29 mouse cellular contexts compared by ENCODE assay signal in genomic region chr5:32998783-32999182, GRCm38 (mm10). TPM values are rescaled to one million over a fixed set of nuclear protein-coding genes. Genes with fewer than 3 reads are reported as not detected.
DNase-seq lines count a peak whose midpoint lies in the region; ATAC-seq and TF ChIP-seq lines count a peak whose summit lies in the region.
"Had no signal": no experiment of that assay in that cellular context is flagged by ENCODE, and none has a peak within 500 bp of the region (broad histone marks: within the 10 kb centered on the region; RNA-seq: fewer than 3 reads in every experiment).

No protein-coding gene starts in this region.

- whole genome bisulfite sequencing in intestine, postnatal 0 days: 43% methylated on average over 4 of the region's 4 CpGs
- WGBS in intestine, embryonic 16.5 days: 75% methylated on average over 4 of the region's 4 CpGs
- WGBS in kidney, postnatal 0 days: 81% methylated on average over 4 of the region's 4 CpGs
- 95% methylated on average over 4 of the region's 4 CpGs for WGBS in hindbrain, embryonic 16.5 days

- no peaks in the 10 kb centered on the region for H3K9me3 ChIP-seq in intestine, postnatal 0 days (ENCODE audit: control insufficient read depth)
- no peaks in the 10 kb centered on the region for H3K9me3 ChIP-seq in intestine, embryonic 16.5 days (ENCODE audit: control insufficient read depth, low read length)
- H3K9me3 ChIP-seq in kidney, postnatal 0 days (replicated peaks; ENCODE audit: low read length): no peaks in the 10 kb centered on the region
- H3K9me3 ChIP-seq in hindbrain, embryonic 16.5 days (ENCODE audit: control insufficient read depth, low read length): no peaks in the 10 kb centered on the region
- H3K9me3 ChIP-seq: embryonic facial prominence, embryonic 10.5 days; embryonic facial prominence, embryonic 15.5 days; forebrain, embryonic 13.5 days; heart, embryonic 10.5 days; heart, embryonic 15.5 days; hindbrain, embryonic 12.5 days; limb, embryonic 10.5 days; limb, embryonic 15.5 days; midbrain, embryonic 13.5 days; neural tube, embryonic 13.5 days had no signal

- no peak overlapping the region for H3K27ac ChIP-seq in intestine, postnatal 0 days (ENCODE audit: low read depth, low read length)
- H3K27ac ChIP-seq in intestine, embryonic 16.5 days (ENCODE audit: low read length): no peak overlapping the region
- H3K27ac ChIP-seq in left cerebral cortex, adult 2 months: peak overlapping the region; percentile 54; the same call in 1 of the 2 replicates
- H3K27ac ChIP-seq in kidney, postnatal 0 days: no peak overlapping the region
- H3K27ac ChIP-seq in hindbrain, embryonic 16.5 days (ENCODE audit: low read depth, low read length): no peak overlapping the region
- H3K27ac ChIP-seq: embryonic facial prominence, embryonic 10.5 days; embryonic facial prominence, embryonic 15.5 days; forebrain, embryonic 13.5 days; heart, embryonic 10.5 days; heart, embryonic 15.5 days; hindbrain, embryonic 12.5 days; limb, embryonic 10.5 days; limb, embryonic 15.5 days; macrophage; midbrain, embryonic 13.5 days; neural tube, embryonic 13.5 days had no signal

- no peak for DNase-seq in left cerebral cortex, adult 2 months (ENCODE audit: extremely low spot score in 1 of 2, low spot score in 2 of 2)
- DNase-seq in left cerebral cortex, postnatal 10 days (ENCODE audit: extremely low spot score in 1 of 2, low spot score in 2 of 2): no peak
- DNase-seq in kidney, postnatal 0 days (ENCODE audit: low spot score): no peak
- peak; percentile 40 to 64 for DNase-seq in kidney, postnatal 4 days
- DNase-seq: adrenal gland, adult 2 months; cerebellum, adult 8-10 months; cerebellum, postnatal 25 days; gastrocnemius, postnatal 14 days; lung, adult 2 months; lung, postnatal 10 days; thymus, adult 2 months; thymus, postnatal 36 days had no signal

- H3K4me1 ChIP-seq in intestine, postnatal 0 days (replicated peaks; ENCODE audit: control insufficient read depth, insufficient read depth, low read length): peaks cover 3% of the 10 kb centered on the region; the same call in 1 of the 2 replicates
- H3K4me1 ChIP-seq in intestine, embryonic 16.5 days (ENCODE audit: control insufficient read depth, insufficient read depth, low read length): 0 out of 2 replicates have a peak, but pooled peaks cover 3% of the 10 kb centered on the region
- H3K4me1 ChIP-seq in kidney, postnatal 0 days (replicated peaks; ENCODE audit: insufficient read depth, low read length): peaks cover 4% of the 10 kb centered on the region; the same call in 1 of the 2 replicates
- H3K4me1 ChIP-seq in hindbrain, embryonic 16.5 days (ENCODE audit: control insufficient read depth, insufficient read depth, low read depth, low read length): peaks cover 3% of the 10 kb centered on the region
- H3K4me1 ChIP-seq: heart, embryonic 15.5 days; limb, embryonic 15.5 days had no signal

- H3K36me3 ChIP-seq in intestine, postnatal 0 days (ENCODE audit: control insufficient read depth, insufficient read depth): no peaks in the 10 kb centered on the region
- no peaks in the 10 kb centered on the region for H3K36me3 ChIP-seq in intestine, embryonic 16.5 days (ENCODE audit: control insufficient read depth, insufficient read depth, low read length)
- no peaks in the 10 kb centered on the region for H3K36me3 ChIP-seq in kidney, postnatal 0 days (ENCODE audit: insufficient read depth, low read length)
- no peaks in the 10 kb centered on the region for H3K36me3 ChIP-seq in hindbrain, embryonic 16.5 days (ENCODE audit: control insufficient read depth, insufficient read depth, low read length)
- H3K36me3 ChIP-seq: embryonic facial prominence, embryonic 10.5 days; embryonic facial prominence, embryonic 15.5 days; heart, embryonic 10.5 days; heart, embryonic 15.5 days; hindbrain, embryonic 12.5 days; limb, embryonic 10.5 days; limb, embryonic 15.5 days; midbrain, embryonic 13.5 days; neural tube, embryonic 13.5 days had no signal

- 0 out of 2 replicates have a peak, but pooled peaks have one; percentile 44 for ATAC-seq in intestine, postnatal 0 days
- no peak for ATAC-seq in intestine, embryonic 16.5 days
- ATAC-seq in kidney, postnatal 0 days (replicated peaks; ENCODE audit: low FRiP score, low read depth): peak; percentile 70; the same call in 1 of the 2 replicates
- no peak for ATAC-seq in erythroblast, adult 5-6 weeks (replicated peaks; ENCODE audit: low FRiP score, poor library complexity, severe bottlenecking)
- ATAC-seq in hindbrain, embryonic 16.5 days: no peak
- ATAC-seq: activated CD4-positive, CD25-positive, alpha-beta regulatory T cell, adult 4 months; forebrain, embryonic 13.5 days; midbrain, embryonic 13.5 days had no signal

- TF ChIP-seq CTCF in intestine, postnatal 0 days (IDR thresholded peaks at IDR 0.05; ENCODE audit: low read depth): no peak
- TF ChIP-seq CTCF in left cerebral cortex, adult 2 months (IDR thresholded peaks at IDR 0.05): no peak
- no peak for TF ChIP-seq CTCF in kidney, postnatal 0 days (IDR thresholded peaks at IDR 0.05; ENCODE audit: low read depth)

- H3K9ac ChIP-seq in intestine, postnatal 0 days (ENCODE audit: low read depth, low read length): no peak overlapping the region
- no peak overlapping the region for H3K9ac ChIP-seq in intestine, embryonic 16.5 days (ENCODE audit: low read depth, low read length)
- no peak overlapping the region for H3K9ac ChIP-seq in kidney, postnatal 0 days (ENCODE audit: low read depth, low read length)
- H3K9ac ChIP-seq in hindbrain, embryonic 16.5 days (ENCODE audit: low read depth, low read length): no peak overlapping the region
- H3K9ac ChIP-seq: embryonic facial prominence, embryonic 15.5 days; forebrain, embryonic 13.5 days; heart, embryonic 15.5 days; hindbrain, embryonic 12.5 days; limb, embryonic 15.5 days; midbrain, embryonic 13.5 days; neural tube, embryonic 13.5 days had no signal

- no peak overlapping the region; the same call in 1 of the 2 replicates for H3K4me2 ChIP-seq in intestine, postnatal 0 days (replicated peaks; ENCODE audit: low read depth)
- H3K4me2 ChIP-seq in intestine, embryonic 16.5 days (ENCODE audit: low read depth, low read length): no peak overlapping the region
- H3K4me2 ChIP-seq in kidney, postnatal 0 days (ENCODE audit: low read length): no peak overlapping the region
- no peak overlapping the region for H3K4me2 ChIP-seq in hindbrain, embryonic 16.5 days (ENCODE audit: low read length)
- H3K4me2 ChIP-seq: embryonic facial prominence, embryonic 15.5 days; forebrain, embryonic 13.5 days; heart, embryonic 15.5 days; hindbrain, embryonic 12.5 days; limb, embryonic 15.5 days; midbrain, embryonic 13.5 days; neural tube, embryonic 13.5 days had no signal

- no peak overlapping the region for H3K4me3 ChIP-seq in intestine, postnatal 0 days (ENCODE audit: low read depth, low read length)
- H3K4me3 ChIP-seq in intestine, embryonic 16.5 days (ENCODE audit: low read length): no peak overlapping the region
- H3K4me3 ChIP-seq in left cerebral cortex, adult 2 months: no peak overlapping the region
- H3K4me3 ChIP-seq in kidney, postnatal 0 days (replicated peaks; ENCODE audit: low read depth, low read length): no peak overlapping the region
- H3K4me3 ChIP-seq in hindbrain, embryonic 16.5 days (ENCODE audit: low read length): no peak overlapping the region
- H3K4me3 ChIP-seq: embryonic facial prominence, embryonic 10.5 days; embryonic facial prominence, embryonic 15.5 days; forebrain, embryonic 13.5 days; heart, embryonic 10.5 days; heart, embryonic 15.5 days; hindbrain, embryonic 12.5 days; limb, embryonic 10.5 days; limb, embryonic 15.5 days; midbrain, embryonic 13.5 days; neural tube, embryonic 13.5 days had no signal

- H3K27me3 ChIP-seq in intestine, postnatal 0 days (replicated peaks; ENCODE audit: control insufficient read depth, insufficient read depth, low read length): no peaks in the 10 kb centered on the region
- H3K27me3 ChIP-seq in intestine, embryonic 16.5 days (replicated peaks; ENCODE audit: control insufficient read depth, insufficient read depth, low read length): no peaks in the 10 kb centered on the region
- no peaks in the 10 kb centered on the region for H3K27me3 ChIP-seq in kidney, postnatal 0 days (ENCODE audit: insufficient read depth, low read length)
- H3K27me3 ChIP-seq in hindbrain, embryonic 16.5 days (replicated peaks; ENCODE audit: control insufficient read depth, insufficient read depth, low read length): no peaks in the 10 kb centered on the region
- H3K27me3 ChIP-seq: CH12.LX; embryonic facial prominence, embryonic 15.5 days; forebrain, embryonic 13.5 days; heart, embryonic 15.5 days; hindbrain, embryonic 12.5 days; limb, embryonic 15.5 days; midbrain, embryonic 13.5 days; neural tube, embryonic 13.5 days had no signal

- intact Hi-C loops in left cerebral cortex, adult 2 months (cut with DNase I): no loop called here
- intact Hi-C loops in left cerebral cortex, postnatal 10 days (cut with DNase I): no loop called here

RNA-seq across cellular contexts. Expression of gene Ywhah, which starts 19.8 kb away (rescaled TPM):
- polyA plus RNA-seq in intestine, postnatal 0 days (2015; fragmentation: Nextera tagmentation; extraction: Ambion mirVana): 253 and 260 TPM in 2 replicates
- 408 and 430 TPM in 2 replicates for polyA plus RNA-seq in intestine, embryonic 16.5 days (2015; fragmentation: Nextera tagmentation; extraction: Ambion mirVana)
- total RNA-seq in left cerebral cortex, adult 2 months (2021): 1,000 to 10,000 TPM; 1,061 to 1,220 TPM
- total RNA-seq in left cerebral cortex, postnatal 10 days (2021): 1,000 to 10,000 TPM in 1 of 2 experiments, 100 to 1,000 TPM in 1; 996 to 1,031 TPM
- polyA plus RNA-seq in kidney, postnatal 0 days (2015; fragmentation: Nextera tagmentation; extraction: Ambion mirVana): 236 and 272 TPM in 2 replicates
- 91.3 and 122 TPM in 2 replicates for total RNA-seq in erythroblast, adult 5-6 weeks (2015; ENCODE audit: low replicate concordance)
- total RNA-seq in erythroblast, adult 5-6 weeks (2017; ENCODE audit: low replicate concordance): 74.4 and 102 TPM in 2 replicates
- 943 and 1,074 TPM in 2 replicates for polyA plus RNA-seq in hindbrain, embryonic 16.5 days (2015; fragmentation: Nextera tagmentation; extraction: Ambion mirVana)

Comparison
In these comparisons a context has a peak if more than half of its experiments do, and no peak if none do; other contexts are left out.
1. ATAC-seq: peak in intestine, postnatal 0 days (single experiment) and kidney, postnatal 0 days (single experiment); none in intestine, embryonic 16.5 days (single experiment), erythroblast, adult 5-6 weeks (single experiment) and hindbrain, embryonic 16.5 days (single experiment).
2. DNase-seq: peak in kidney, postnatal 4 days (2 of 2); none in left cerebral cortex, adult 2 months (0 of 2), left cerebral cortex, postnatal 10 days (0 of 2) and kidney, postnatal 0 days (single experiment).